Mouse (Mus musculus) limb, embryonic 14.5 days (tissue): ENCODE results near the gene Nr3c2. TPM values are rescaled to one million over a fixed set of nuclear protein-coding genes. Genes with fewer than 3 reads are reported as not detected.

Experiments
- ATAC-seq: fragments of 200-750 bp; cut with Nextera tagmentation; 2 replicates; pipeline ENCODE4 v1.8.0; 2017; ENCODE audit warnings: low read depth, moderate number of reproducible peaks, moderate TSS enrichment; ENCODE audit not compliant: low FRiP score
- DNase-seq: peaks from one replicate; pipeline ENCODE4 v3.0.0-alpha.2; 2015; ENCODE audit warnings: low spot score
- H3K27ac ChIP-seq: fragments of 300-500 bp; sonication (generic); replicated peaks from 2 replicates; pipeline ENCODE4 v1.5.1; 2014; ENCODE audit warnings: low read depth, mild to moderate bottlenecking, low read length, moderate library complexity, mixed read lengths
- H3K27me3 ChIP-seq: fragments of 300-500 bp; sonication (generic); 2 replicates; pipeline ENCODE4 v1.6.1; 2014; ENCODE audit warnings: low read length, mixed read lengths; ENCODE audit not compliant: control insufficient read depth, insufficient read depth
- H3K36me3 ChIP-seq: fragments of 300-500 bp; sonication (generic); 2 replicates; pipeline ENCODE4 v1.6.1; 2014; ENCODE audit warnings: mild to moderate bottlenecking, low read length, moderate library complexity, mixed read lengths; ENCODE audit not compliant: control insufficient read depth, insufficient read depth
- H3K4me1 ChIP-seq: fragments of 300-500 bp; sonication (generic); 2 replicates; pipeline ENCODE4 v1.6.1; 2014; ENCODE audit warnings: antibody characterized with exemption, low read length, mixed read lengths; ENCODE audit not compliant: control insufficient read depth, insufficient read depth
- H3K4me2 ChIP-seq: fragments of 300-500 bp; sonication (generic); replicated peaks from 2 replicates; pipeline ENCODE4 v1.6.1; 2014; ENCODE audit warnings: low read depth, mild to moderate bottlenecking, low read length, moderate library complexity; ENCODE audit not compliant: severe bottlenecking
- H3K4me3 ChIP-seq: fragments of 300-500 bp; sonication (generic); replicated peaks from 2 replicates; pipeline ENCODE4 v1.5.1; 2014; ENCODE audit warnings: low read length
- H3K9ac ChIP-seq: fragments of 300-500 bp; sonication (generic); 2 replicates; pipeline ENCODE4 v1.6.1; 2014; ENCODE audit warnings: mild to moderate bottlenecking, low read depth, low read length, moderate library complexity; ENCODE audit not compliant: severe bottlenecking
- H3K9me3 ChIP-seq: fragments of 300-500 bp; sonication (generic); 2 replicates; pipeline ENCODE4 v1.6.1; 2016; ENCODE audit warnings: low read length; ENCODE audit not compliant: control insufficient read depth
- POLR2A ChIP-seq: fragments of 200-500 bp; IDR thresholded peaks from 2 replicates; pipeline ENCODE4 v1.8.0; 2012; ENCODE audit warnings: inconsistent platforms, mild to moderate bottlenecking, moderate library complexity, borderline replicate concordance; ENCODE audit not compliant: insufficient read depth, insufficient read length; ENCODE audit errors: extremely low read depth
- WGBS: fragments of 180-500 bp; shearing (Covaris S2); extraction: QIAGEN DNeasy Blood & Tissue Kit; methylation state at CpG from one replicate; pipeline ENCODE4 v1.1.7; 2014; 5-methylcytosine and 5-hydroxymethylcytosine counted together
- polyA plus RNA-seq, 2 experiments: library from polyadenylated mRNA; depleted of rRNA in 1 of 2; stranded (reverse) in 1 of 2; unstranded in 1 of 2; fragments of >200 nt; fragmentation: Nextera tagmentation in 1 of 2; extraction: Ambion mirVana in 1 of 2; gene quantifications; 2 replicates each; pipeline versions ENCODE4 v1.2.1 to v1.2.3; 2012 to 2014

Nr3c2 gene
- polyA plus RNA-seq, 2 experiments: 2.1 to 6.1 TPM

- TF ChIP-seq POLR2A: no peak
These were observed 124.8 kb downstream of the Nr3c2 start for GRCm38 (mm10) chr8:77023837-77024710.

GRCm38 (mm10) chr8:77031213-77031612 lies 132.0 kb downstream of the Nr3c2 start:
- Histone ChIP-seq H3K9me3 (no peaks in the 10 kb centered on the region), H3K4me1 (no peaks in the 10 kb centered on the region), H3K27ac (no peak overlapping the region), H3K4me3 (no peak overlapping the region), H3K27me3 (no peaks in the 10 kb centered on the region), H3K9ac (no peak overlapping the region), H3K36me3 (no peaks in the 10 kb centered on the region), H3K4me2 (no peak overlapping the region)
- no peak for ATAC-seq
- no peak for TF ChIP-seq POLR2A
- no peak for DNase-seq
- WGBS: 84% methylated on average over 3 of the region's 3 CpGs

More at GRCm38 (mm10) chr8:77023837-77024710, 124.8 kb downstream of the Nr3c2 start:
- Histone ChIP-seq H3K4me1 (no peaks in the 10 kb centered on the region), H3K36me3 (no peaks in the 10 kb centered on the region), H3K9ac (no peak overlapping the region), H3K4me3 (no peak overlapping the region), H3K27me3 (no peaks in the 10 kb centered on the region), H3K4me2 (no peak overlapping the region), H3K9me3 (no peaks in the 10 kb centered on the region), H3K27ac (no peak overlapping the region; the same call in 1 of the 2 replicates)
- ATAC-seq (peak; percentile 69), DNase-seq (peak; percentile 53)
- WGBS: 60% methylated on average over 13 of the region's 13 CpGs

GRCm38 (mm10) chr8:77033706-77034464 lies 134.6 kb downstream of the Nr3c2 start:
- no peak for ATAC-seq

GRCm38 (mm10) chr8:77034465-77034829 lies 135.2 kb downstream of the Nr3c2 start:
- TF ChIP-seq POLR2A: no peak
- Histone ChIP-seq H3K27ac (no peak overlapping the region), H3K4me2 (no peak overlapping the region), H3K27me3 (no peaks in the 10 kb centered on the region), H3K36me3 (no peaks in the 10 kb centered on the region), H3K9ac (no peak overlapping the region), H3K9me3 (no peaks in the 10 kb centered on the region), H3K4me1 (no peaks in the 10 kb centered on the region), H3K4me3 (no peak overlapping the region)
- WGBS: 66% methylated on average over 7 of the region's 7 CpGs
- DNase-seq: no peak
- ATAC-seq: no peak

More at GRCm38 (mm10) chr8:77033706-77034464, 134.6 kb downstream of the Nr3c2 start:
- Histone ChIP-seq H3K4me2 (no peak overlapping the region), H3K4me1 (no peaks in the 10 kb centered on the region), H3K9me3 (no peaks in the 10 kb centered on the region), H3K36me3 (no peaks in the 10 kb centered on the region), H3K27me3 (no peaks in the 10 kb centered on the region), H3K27ac (no peak overlapping the region), H3K9ac (no peak overlapping the region), H3K4me3 (no peak overlapping the region)
- 65% methylated on average over 3 of the region's 3 CpGs for WGBS
- DNase-seq: no peak
- TF ChIP-seq POLR2A: no peak

GRCm38 (mm10) chr8:77041214-77041613 lies 142.0 kb downstream of the Nr3c2 start:
- no peak for DNase-seq
- Histone ChIP-seq H3K27me3 (no peaks in the 10 kb centered on the region), H3K9ac (no peak overlapping the region), H3K36me3 (no peaks in the 10 kb centered on the region), H3K9me3 (no peaks in the 10 kb centered on the region), H3K27ac (no peak overlapping the region), H3K4me3 (no peak overlapping the region), H3K4me2 (no peak overlapping the region), H3K4me1 (no peaks in the 10 kb centered on the region)
- no peak for ATAC-seq
- TF ChIP-seq POLR2A: no peak
- 96% methylated on average over 5 of the region's 5 CpGs for WGBS
